Mouse (Mus musculus) MN1 (cell line): ENCODE data around the gene Fam189a1.

Source experiments
- DNase-seq: peaks from one replicate; pipeline ENCODE4 v3.0.0-alpha.2; 2016; ENCODE audit warnings: low spot score

Gene Fam189a1

GRCm38 (mm10) chr7:65104207-65105096 is 51.9 kb downstream of the Fam189a1 start:
- DNase-seq, result no peak

DNA sequence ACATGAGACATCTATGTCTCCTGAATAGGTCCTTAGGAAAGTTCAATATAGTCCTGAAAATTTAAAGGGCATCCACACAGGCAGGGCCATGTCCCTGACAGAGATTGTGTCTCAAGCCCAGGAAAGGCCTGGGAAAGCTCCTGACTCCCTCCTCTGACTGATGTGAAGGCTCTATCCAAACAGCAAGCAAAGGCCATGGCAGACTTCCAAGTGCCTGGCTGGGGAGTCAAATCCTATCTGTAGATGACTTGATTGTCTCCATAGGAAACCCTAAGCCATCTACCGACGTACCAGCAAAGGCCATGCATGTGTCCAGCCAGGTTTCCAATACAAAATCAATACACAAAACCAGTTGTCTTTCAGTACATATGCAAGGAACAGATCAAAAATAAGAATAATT is 54.7 kb downstream of the Fam189a1 start:
- no peak for DNase-seq

GRCm38 (mm10) chr7:65097708-65098107 is 58.7 kb downstream of the Fam189a1 start:
- DNase-seq, result no peak

DNA sequence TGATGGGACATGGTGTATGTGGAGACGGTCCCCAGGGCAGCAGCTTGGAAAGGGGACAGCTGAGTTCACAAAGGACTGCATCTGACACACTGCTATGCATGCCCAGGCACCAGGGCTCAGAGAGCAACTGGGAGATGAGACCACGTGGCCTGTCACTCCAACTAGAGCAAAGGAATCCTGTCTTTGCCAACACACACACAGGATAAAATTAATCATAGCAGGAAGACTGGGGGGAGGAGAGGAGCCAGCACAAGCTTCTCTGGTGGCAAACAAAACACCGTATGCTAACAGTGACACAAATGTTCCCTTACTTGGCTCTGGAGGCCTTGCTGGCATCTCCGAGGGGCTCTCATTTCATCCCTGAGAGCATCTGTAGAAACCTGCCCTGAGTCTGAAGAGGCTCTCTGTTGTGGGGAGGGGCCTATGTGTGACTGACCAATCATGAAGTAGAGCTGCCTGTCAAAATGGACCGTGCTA is 60.7 kb downstream of the Fam189a1 start:
- no peak for DNase-seq

DNA sequence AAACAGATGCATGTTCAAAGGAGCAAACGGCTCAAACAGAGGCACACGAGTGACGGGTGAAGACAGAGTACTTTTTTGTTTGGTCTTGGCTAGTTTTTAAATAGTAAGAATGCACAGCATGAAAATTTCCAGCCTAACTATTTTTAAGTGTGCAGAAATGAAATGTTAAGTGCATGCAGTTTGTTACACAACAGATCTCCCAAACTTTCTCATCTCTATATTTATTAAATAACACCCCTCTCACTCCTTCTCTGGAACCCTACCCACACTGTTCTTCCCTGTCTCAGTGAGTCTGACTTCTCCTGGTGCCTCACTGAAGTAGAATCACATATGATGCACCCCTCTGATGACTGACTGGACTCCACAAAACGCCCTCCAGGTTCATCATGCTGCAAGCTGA is 63.1 kb downstream of the Fam189a1 start:
- DNase-seq, result no peak

GRCm38 (mm10) chr7:65091486-65091885 is 64.9 kb downstream of the Fam189a1 start:
- DNase-seq, result no peak

DNA sequence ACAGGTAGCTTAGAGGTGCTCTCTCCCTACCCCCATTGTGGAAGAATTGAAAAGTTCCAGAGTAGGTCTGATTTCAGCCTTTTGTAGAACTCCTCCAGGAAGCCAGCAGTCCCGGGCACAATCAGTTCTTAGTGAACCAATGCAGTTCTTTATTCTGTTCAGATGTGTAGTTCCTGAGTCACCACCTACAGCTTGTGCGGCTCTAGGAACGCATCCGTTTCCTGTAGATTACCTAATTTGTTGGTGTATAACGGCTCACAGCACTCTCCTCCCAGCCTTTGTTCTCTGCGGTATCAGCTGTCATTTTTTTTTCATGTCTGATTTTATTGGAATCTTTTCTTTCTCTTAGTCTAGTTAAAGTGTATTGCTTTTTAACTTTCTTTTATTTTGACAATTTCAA is 70.4 kb downstream of the Fam189a1 start:
- no peak for DNase-seq

- DNase-seq, result no peak
Measured at GRCm38 (mm10) chr7:65082778-65083091, 73.6 kb downstream of the Fam189a1 start.

DNA sequence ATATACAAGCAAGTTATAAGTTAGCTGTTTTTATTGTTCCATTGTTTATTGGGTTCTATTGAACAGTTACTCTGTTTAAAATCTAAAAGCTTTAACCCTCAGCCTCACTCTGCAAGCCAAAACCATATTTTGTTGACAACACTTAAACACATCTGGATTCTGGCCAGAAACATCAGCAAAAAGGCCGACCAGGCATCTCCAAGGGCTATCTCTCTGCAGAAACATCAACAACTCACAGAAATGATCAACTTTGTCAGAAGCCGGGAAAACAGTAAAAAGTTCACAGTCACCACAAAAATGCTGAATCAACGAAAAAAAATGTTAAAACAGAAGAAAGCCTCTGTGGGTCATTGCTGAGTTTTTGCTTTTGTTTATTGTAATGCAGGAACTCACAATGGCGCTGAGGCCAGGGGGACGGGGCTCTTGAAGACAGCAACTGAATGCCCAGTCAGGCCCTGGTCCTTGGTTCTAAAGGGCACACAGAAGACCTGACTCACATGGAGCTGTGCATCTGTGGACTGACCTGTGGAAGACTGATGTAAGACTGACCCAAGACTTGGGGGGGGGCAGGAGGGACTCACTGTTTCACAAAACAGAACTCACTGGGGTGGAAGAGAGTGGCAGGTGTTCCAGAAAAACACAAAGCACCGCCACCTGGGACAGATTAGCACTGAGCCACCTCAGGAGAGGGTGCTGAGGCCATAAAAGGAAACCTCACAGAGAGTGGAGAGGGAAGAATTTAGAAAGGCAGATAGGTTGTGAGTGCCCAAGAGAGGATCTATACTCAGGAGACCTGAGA is 74.2 kb downstream of the Fam189a1 start:
- no peak for DNase-seq

DNA sequence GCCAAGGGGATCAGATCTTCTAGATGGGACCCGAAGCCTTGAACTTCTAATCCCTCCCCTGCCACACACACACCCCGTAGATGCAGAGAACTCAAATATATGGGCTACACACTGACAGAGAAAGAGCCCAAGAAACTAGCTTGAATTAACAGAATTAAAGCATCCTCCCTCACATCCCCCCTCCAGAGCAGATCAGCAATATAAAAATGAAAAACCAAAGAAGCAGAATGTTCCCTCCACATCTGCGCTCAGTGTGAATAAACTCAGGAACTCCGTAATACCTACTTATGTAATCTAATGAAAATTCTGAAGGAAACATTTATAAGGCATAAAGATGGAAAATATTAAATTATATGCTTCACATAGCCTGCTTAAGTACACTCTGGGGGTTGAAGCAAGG is 80.2 kb downstream of the Fam189a1 start:
- no peak for DNase-seq

GRCm38 (mm10) chr7:65074194-65074593 is 82.2 kb downstream of the Fam189a1 start:
- DNase-seq, result no peak

- DNase-seq, result no peak
Measured at GRCm38 (mm10) chr7:65073555-65073954, 82.8 kb downstream of the Fam189a1 start.

GRCm38 (mm10) chr7:65066211-65066610 is 90.2 kb downstream of the Fam189a1 start:
- no peak for DNase-seq

- DNase-seq, result no peak
Measured at GRCm38 (mm10) chr7:65065457-65065856, 90.9 kb downstream of the Fam189a1 start.

GRCm38 (mm10) chr7:65064638-65065037 is 91.7 kb downstream of the Fam189a1 start:
- no peak for DNase-seq

GRCm38 (mm10) chr7:65064096-65064495 is 92.3 kb downstream of the Fam189a1 start:
- no peak for DNase-seq

- DNase-seq, result no peak
Measured at GRCm38 (mm10) chr7:65060163-65060799, 96.1 kb downstream of the Fam189a1 start.

- no peak for DNase-seq
Measured at GRCm38 (mm10) chr7:65056864-65057263, 99.5 kb downstream of the Fam189a1 start.

- no peak for DNase-seq
Measured at GRCm38 (mm10) chr7:65051986-65052385, 104.4 kb downstream of the Fam189a1 start.

DNA sequence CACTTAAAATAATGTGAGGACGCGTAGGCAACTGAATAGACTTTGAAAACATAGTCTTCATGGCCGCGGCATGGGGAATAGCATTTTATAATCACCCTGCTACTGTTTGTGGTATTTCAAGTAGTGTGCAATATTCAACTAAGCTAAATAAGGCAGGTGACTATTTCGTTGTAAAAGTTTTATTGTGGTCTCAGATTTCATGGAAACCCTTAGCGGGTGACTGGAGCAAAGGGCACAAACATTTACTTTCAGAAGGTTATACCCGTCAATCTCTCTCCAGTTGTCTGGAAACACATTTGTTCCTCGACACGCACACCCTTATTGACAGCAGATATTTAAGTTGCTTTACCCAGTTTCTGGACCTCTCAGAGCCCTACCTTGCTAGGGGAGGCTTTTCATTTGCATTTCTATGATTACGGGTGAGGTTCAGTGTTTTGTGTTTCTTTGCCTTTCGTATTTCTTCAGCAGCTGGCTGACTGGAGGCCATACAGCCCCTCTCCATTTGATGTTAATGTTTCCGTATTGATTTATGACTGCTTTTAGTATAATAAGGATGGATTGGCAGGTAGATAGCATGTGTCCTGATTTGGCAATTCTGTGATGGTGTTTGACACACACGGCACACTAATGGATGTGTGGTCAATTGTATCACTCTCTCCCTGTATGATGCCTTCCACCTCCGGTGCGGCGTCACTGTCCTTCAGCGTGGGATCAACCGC is 107.0 kb downstream of the Fam189a1 start:
- no peak for DNase-seq

DNA sequence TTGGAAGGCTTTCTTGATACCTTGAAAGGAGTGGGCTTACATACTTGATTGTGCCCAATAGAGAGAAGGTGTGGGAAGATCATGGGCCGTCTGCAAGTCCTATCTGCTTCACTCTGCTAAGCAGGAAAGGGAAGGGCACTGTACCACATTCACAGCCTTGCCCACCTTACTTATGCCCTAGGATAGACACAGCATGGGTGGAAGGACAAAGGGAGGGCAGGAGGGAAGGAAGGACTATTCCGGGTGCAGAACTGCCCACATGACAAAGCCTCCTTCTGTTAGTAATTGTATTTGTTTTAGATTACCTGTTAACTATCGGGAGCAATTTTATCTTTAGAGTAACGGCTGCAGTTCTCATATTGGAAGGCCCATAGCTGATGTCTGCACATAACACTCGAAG is 108.7 kb downstream of the Fam189a1 start:
- DNase-seq, result no peak

DNA sequence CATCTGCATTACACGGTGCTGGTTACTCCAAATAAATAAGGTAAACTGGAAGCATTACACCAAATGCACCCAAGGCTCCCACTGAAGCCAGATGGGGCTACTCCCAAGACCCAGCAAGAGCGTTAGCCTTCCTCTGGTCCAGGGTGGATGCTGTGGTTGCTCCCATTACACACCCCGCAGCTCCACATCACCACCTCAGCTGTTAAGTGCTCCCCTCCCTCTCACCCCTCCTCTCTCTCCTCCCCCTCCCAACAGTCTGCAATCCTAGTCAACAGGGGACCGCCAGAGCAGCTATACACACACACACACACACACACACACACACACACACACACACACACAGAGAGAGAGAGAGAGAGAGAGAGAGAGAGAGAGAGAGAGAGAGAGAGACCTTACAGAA is 109.7 kb downstream of the Fam189a1 start:
- DNase-seq, result no peak
